Mouse (Mus musculus) liver, embryonic 13.5 days (tissue): ENCODE results near the gene Gm9774. TPM values are rescaled to one million over a fixed set of nuclear protein-coding genes. Genes with fewer than 3 reads are reported as not detected.

Source experiments
- ATAC-seq: fragments of 200-750 bp; cut with Nextera tagmentation; 2 replicates; pipeline ENCODE4 v1.8.0; 2017; ENCODE audit warnings: low read depth, mild to moderate bottlenecking, moderate number of reproducible peaks, moderate library complexity
- DNase-seq: peaks from one replicate; pipeline ENCODE4 v3.0.0; 2022
- H3K27ac ChIP-seq: fragments of 300-500 bp; sonication (generic); 2 replicates; pipeline ENCODE4 v1.5.1; 2015; ENCODE audit warnings: moderate library complexity, mild to moderate bottlenecking, inconsistent platforms
- H3K27me3 ChIP-seq: fragments of 300-500 bp; sonication (generic); 2 replicates; pipeline ENCODE4 v1.6.1; 2015; ENCODE audit warnings: mild to moderate bottlenecking, inconsistent platforms
- H3K36me3 ChIP-seq: fragments of 300-500 bp; sonication (generic); 2 replicates; pipeline ENCODE4 v1.6.1; 2015; ENCODE audit warnings: mild to moderate bottlenecking, inconsistent platforms
- H3K4me1 ChIP-seq: fragments of 300-500 bp; sonication (generic); replicated peaks from 2 replicates; pipeline ENCODE4 v1.6.1; 2015; ENCODE audit warnings: inconsistent platforms
- H3K4me2 ChIP-seq: fragments of 300-500 bp; sonication (generic); 2 replicates; pipeline ENCODE4 v1.6.1; 2015; ENCODE audit warnings: inconsistent platforms, mild to moderate bottlenecking, moderate library complexity
- H3K4me3 ChIP-seq: fragments of 300-500 bp; sonication (generic); replicated peaks from 2 replicates; pipeline ENCODE4 v1.5.1; 2015; ENCODE audit warnings: mild to moderate bottlenecking, inconsistent platforms
- H3K9ac ChIP-seq: fragments of 300-500 bp; sonication (generic); 2 replicates; pipeline ENCODE4 v1.6.1; 2015; ENCODE audit warnings: mild to moderate bottlenecking, inconsistent platforms
- H3K9me3 ChIP-seq: fragments of 300-500 bp; sonication (generic); replicated peaks from 2 replicates; pipeline ENCODE4 v1.6.1; 2016; ENCODE audit warnings: inconsistent platforms
- WGBS: fragments of 180-500 bp; shearing (Covaris S2); methylation state at CpG from one replicate; pipeline ENCODE4 v1.1.7; 2015; ENCODE audit not compliant: insufficient replicate concordance; 5-methylcytosine and 5-hydroxymethylcytosine counted together
- polyA plus RNA-seq: library from polyadenylated mRNA; unstranded; fragments of >200 nt; fragmentation: Nextera tagmentation; extraction: Ambion mirVana; gene quantifications from 2 replicates; pipeline ENCODE4 v1.2.1, GENCODE M21; 2015

The Gm9774 gene
- polyA plus RNA-seq, result 9.1 and 10.0 TPM in 2 replicates

GRCm38 (mm10) chr3:92429323-92429722 is at the start of gene Gm9774:
TSS of gene Gm9774 (minus strand) at chr3:92429423.
- no peaks in the 10 kb centered on the region for H3K36me3 ChIP-seq
- H3K4me3 ChIP-seq, result no peak within 1 kb of the TSS
- H3K4me1 ChIP-seq, result no peaks in the 10 kb centered on the region
- ATAC-seq, result no peak
- no peak within 1 kb of the TSS for H3K27ac ChIP-seq
- 68% methylated on average over 6 of the region's 6 CpGs for WGBS
- no peaks in the 10 kb centered on the region for H3K27me3 ChIP-seq
- no peaks in the 10 kb centered on the region for H3K9me3 ChIP-seq
- no peak within 1 kb of the TSS for H3K9ac ChIP-seq
- no peak for DNase-seq
- H3K4me2 ChIP-seq, result no peak within 1 kb of the TSS

GRCm38 (mm10) chr3:92470111-92470510 is 40.9 kb upstream of the Gm9774 start:
- Histone ChIP-seq H3K27ac (no peak overlapping the region), H3K4me3 (no peak overlapping the region), H3K9me3 (no peaks in the 10 kb centered on the region), H3K36me3 (no peaks in the 10 kb centered on the region), H3K4me1 (no peaks in the 10 kb centered on the region), H3K9ac (no peak overlapping the region), H3K4me2 (no peak overlapping the region), H3K27me3 (no peaks in the 10 kb centered on the region)
- ATAC-seq, result no peak
- 51% methylated on average over 2 of the region's 2 CpGs for WGBS
- no peak for DNase-seq

- H3K36me3 ChIP-seq, result no peaks in the 10 kb centered on the region
- no peak for ATAC-seq
- no peak overlapping the region for H3K4me2 ChIP-seq
- DNase-seq, result no peak
- H3K4me1 ChIP-seq, result no peaks in the 10 kb centered on the region
- H3K9ac ChIP-seq, result no peak overlapping the region
- no peaks in the 10 kb centered on the region for H3K9me3 ChIP-seq
- no peak overlapping the region for H3K4me3 ChIP-seq
- H3K27me3 ChIP-seq, result no peaks in the 10 kb centered on the region
- no peak overlapping the region for H3K27ac ChIP-seq
These were observed 38.2 kb upstream of the Gm9774 start for GRCm38 (mm10) chr3:92467424-92467823.

- H3K4me1 ChIP-seq, result no peaks in the 10 kb centered on the region
- H3K4me3 ChIP-seq, result no peak overlapping the region
- no peaks in the 10 kb centered on the region for H3K36me3 ChIP-seq
- H3K27ac ChIP-seq, result no peak overlapping the region
- no peak for ATAC-seq
- no peak overlapping the region for H3K4me2 ChIP-seq
- H3K27me3 ChIP-seq, result no peaks in the 10 kb centered on the region
- DNase-seq, result no peak
- H3K9me3 ChIP-seq, result no peaks in the 10 kb centered on the region
- 69% methylated on average over 1 of the region's 1 CpGs for WGBS
- H3K9ac ChIP-seq, result no peak overlapping the region
These were observed 37.4 kb upstream of the Gm9774 start for GRCm38 (mm10) chr3:92466576-92466975.

- Histone ChIP-seq H3K27ac (no peak within 1 kb of the TSS), H3K4me1 (no peaks in the 10 kb centered on the region), H3K4me3 (no peak within 1 kb of the TSS), H3K27me3 (no peaks in the 10 kb centered on the region), H3K36me3 (no peaks in the 10 kb centered on the region), H3K4me2 (no peak within 1 kb of the TSS), H3K9me3 (no peaks in the 10 kb centered on the region), H3K9ac (no peak within 1 kb of the TSS)
- no peak for DNase-seq
- 43% methylated on average over 2 of the region's 2 CpGs for WGBS
- no peak for ATAC-seq
These were observed 29.4 kb upstream of the Gm9774 start, which contains the start of gene Sprr3 for GRCm38 (mm10) chr3:92458620-92459019. TSS of gene Sprr3 (minus strand) at chr3:92458720.

- Histone ChIP-seq H3K27me3 (no peaks in the 10 kb centered on the region), H3K4me2 (no peak overlapping the region), H3K9ac (no peak overlapping the region), H3K36me3 (no peaks in the 10 kb centered on the region), H3K9me3 (no peaks in the 10 kb centered on the region), H3K4me3 (no peak overlapping the region), H3K4me1 (no peaks in the 10 kb centered on the region), H3K27ac (no peak overlapping the region)
- WGBS, result 74% methylated on average over 5 of the region's 5 CpGs
- ATAC-seq (no peak), DNase-seq (no peak)
These were observed 25.9 kb upstream of the Gm9774 start for GRCm38 (mm10) chr3:92455151-92455550.

- 58% methylated on average over 3 of the region's 3 CpGs for WGBS
- Histone ChIP-seq H3K9me3 (no peaks in the 10 kb centered on the region), H3K9ac (no peak overlapping the region), H3K27ac (no peak overlapping the region), H3K36me3 (no peaks in the 10 kb centered on the region), H3K4me2 (no peak overlapping the region), H3K4me3 (no peak overlapping the region), H3K4me1 (no peaks in the 10 kb centered on the region), H3K27me3 (no peaks in the 10 kb centered on the region)
- ATAC-seq (no peak), DNase-seq (no peak)
These were observed 11.0 kb upstream of the Gm9774 start for GRCm38 (mm10) chr3:92440177-92440576.

- H3K4me1 ChIP-seq, result no peaks in the 10 kb centered on the region
- H3K27ac ChIP-seq, result no peak within 1 kb of the TSS
- H3K27me3 ChIP-seq, result no peaks in the 10 kb centered on the region
- H3K9ac ChIP-seq, result no peak within 1 kb of the TSS
- no peak within 1 kb of the TSS for H3K4me2 ChIP-seq
- H3K9me3 ChIP-seq, result no peaks in the 10 kb centered on the region
- WGBS, result 72% methylated on average over 3 of the region's 3 CpGs
- H3K4me3 ChIP-seq, result no peak within 1 kb of the TSS
- DNase-seq (no peak), ATAC-seq (no peak)
- no peaks in the 10 kb centered on the region for H3K36me3 ChIP-seq
These were observed 9.5 kb upstream of the Gm9774 start, which contains the start of gene Sprr1b for GRCm38 (mm10) chr3:92438689-92439088. TSS of gene Sprr1b (minus strand) at chr3:92438789.

GRCm38 (mm10) chr3:92432282-92432681 is 3.1 kb upstream of the Gm9774 start, which contains the start of gene Sprr2k:
TSS of gene Sprr2k (plus strand) at chr3:92432582.
- Histone ChIP-seq H3K4me1 (no peaks in the 10 kb centered on the region), H3K9me3 (no peaks in the 10 kb centered on the region), H3K4me2 (no peak within 1 kb of the TSS), H3K27me3 (no peaks in the 10 kb centered on the region), H3K9ac (no peak within 1 kb of the TSS), H3K4me3 (no peak within 1 kb of the TSS), H3K27ac (no peak within 1 kb of the TSS), H3K36me3 (no peaks in the 10 kb centered on the region)
- 75% methylated on average over 2 of the region's 2 CpGs for WGBS
- DNase-seq, result no peak
- no peak for ATAC-seq

- H3K4me2 ChIP-seq, result no peak within 1 kb of the TSS
- H3K27ac ChIP-seq, result no peak within 1 kb of the TSS
- 64% methylated on average over 2 of the region's 2 CpGs for WGBS
- ATAC-seq (no peak), DNase-seq (no peak)
- H3K4me1 ChIP-seq, result no peaks in the 10 kb centered on the region
- H3K9ac ChIP-seq, result no peak within 1 kb of the TSS
- H3K4me3 ChIP-seq, result no peak within 1 kb of the TSS
- H3K36me3 ChIP-seq, result no peaks in the 10 kb centered on the region
- no peaks in the 10 kb centered on the region for H3K27me3 ChIP-seq
- H3K9me3 ChIP-seq, result no peaks in the 10 kb centered on the region
These were observed 11.4 kb downstream of the Gm9774 start, which contains the start of gene Sprr2j-ps for GRCm38 (mm10) chr3:92417782-92418181. TSS of gene Sprr2j-ps (plus strand) at chr3:92418082.

GRCm38 (mm10) chr3:92407691-92408090 is 21.5 kb downstream of the Gm9774 start, which contains the start of gene Sprr2i:
TSS of gene Sprr2i (plus strand) at chr3:92407991.
- no peak within 1 kb of the TSS for H3K9ac ChIP-seq
- no peaks in the 10 kb centered on the region for H3K27me3 ChIP-seq
- H3K36me3 ChIP-seq, result no peaks in the 10 kb centered on the region
- no peak for DNase-seq
- H3K4me2 ChIP-seq, result no peak within 1 kb of the TSS
- no peaks in the 10 kb centered on the region for H3K4me1 ChIP-seq
- H3K9me3 ChIP-seq, result no peaks in the 10 kb centered on the region
- H3K27ac ChIP-seq, result no peak within 1 kb of the TSS
- no peak for ATAC-seq
- 67% methylated on average over 2 of the region's 2 CpGs for WGBS
- H3K4me3 ChIP-seq, result no peak within 1 kb of the TSS

GRCm38 (mm10) chr3:92394301-92394700 is 34.9 kb downstream of the Gm9774 start:
- DNase-seq, result no peak
- Histone ChIP-seq H3K9ac (no peak overlapping the region), H3K4me2 (no peak overlapping the region), H3K27me3 (no peaks in the 10 kb centered on the region), H3K4me3 (no peak overlapping the region), H3K27ac (no peak overlapping the region), H3K4me1 (no peaks in the 10 kb centered on the region), H3K9me3 (no peaks in the 10 kb centered on the region), H3K36me3 (no peaks in the 10 kb centered on the region)
- 24% methylated on average over 1 of the region's 1 CpGs for WGBS
- ATAC-seq, result no peak
